Mouse (Mus musculus): ENCODE data around the gene Olfr52. TPM values are rescaled to one million over a fixed set of nuclear protein-coding genes. Genes with fewer than 3 reads are reported as not detected.
"Not testable (repeated sequence)": the region's sequence is repeated elsewhere in the genome, so short reads cannot be mapped to it uniquely, and the experiment has no call there.

Olfr52 gene
- total RNA-seq (2021) = not detected
- long read RNA-seq, experiment 1 = 0 reads
- long read RNA-seq, experiment 2 = 0 reads

- DNase-seq (ENCODE audit: low spot score in 2 of 2) = no peak
Observed at GRCm38 (mm10) chr2:86185583-86185982, at the start of gene Olfr52. TSS of gene Olfr52 (minus strand) at chr2:86185683.

- DNase-seq (ENCODE audit: low spot score in 2 of 2) = no peak
Observed at GRCm38 (mm10) chr2:86231301-86231700, 45.8 kb upstream of the Olfr52 start, which contains the start of gene Olfr1047. TSS of gene Olfr1047 (minus strand) at chr2:86231401.

GRCm38 (mm10) chr2:86219214-86219613 is 33.7 kb upstream of the Olfr52 start, which contains the start of gene Olfr1046:
TSS of gene Olfr1046 (minus strand) at chr2:86219314.
- DNase-seq (ENCODE audit: low spot score in 2 of 2) = no peak

GRCm38 (mm10) chr2:86202909-86203308 is 17.4 kb upstream of the Olfr52 start, which contains the start of gene Olfr1045:
TSS of gene Olfr1045 (minus strand) at chr2:86203009.
- no peak for DNase-seq (ENCODE audit: low spot score in 2 of 2)

GRCm38 (mm10) chr2:86195863-86196262 is 10.4 kb upstream of the Olfr52 start:
- no peak for DNase-seq (ENCODE audit: low spot score in 2 of 2)

GRCm38 (mm10) chr2:86179950-86180349 is 5.5 kb downstream of the Olfr52 start:
- DNase-seq (ENCODE audit: low spot score in 2 of 2) = no peak

GRCm38 (mm10) chr2:86177720-86178119 is 7.8 kb downstream of the Olfr52 start, which contains the start of gene Olfr1044:
TSS of gene Olfr1044 (minus strand) at chr2:86177820.
- no peak for DNase-seq (ENCODE audit: low spot score in 2 of 2)

GRCm38 (mm10) chr2:86175422-86175821 is 10.1 kb downstream of the Olfr52 start:
- not testable (repeated sequence) for DNase-seq (ENCODE audit: low spot score in 2 of 2)

GRCm38 (mm10) chr2:86167422-86167821 is 18.1 kb downstream of the Olfr52 start, which contains the start of gene Olfr1043:
TSS of gene Olfr1043 (minus strand) at chr2:86167522.
- no peak for DNase-seq (ENCODE audit: low spot score in 2 of 2)

GRCm38 (mm10) chr2:86161738-86162137 is 23.7 kb downstream of the Olfr52 start, which contains the start of gene Olfr1042:
TSS of gene Olfr1042 (minus strand) at chr2:86161838.
- no peak for DNase-seq (ENCODE audit: low spot score in 2 of 2)

GRCm38 (mm10) chr2:86146632-86147031 is 38.9 kb downstream of the Olfr52 start, which contains the start of gene Olfr1040:
TSS of gene Olfr1040 (minus strand) at chr2:86146732.
- DNase-seq (ENCODE audit: low spot score in 2 of 2) = no peak

GRCm38 (mm10) chr2:86135828-86136227 is 49.7 kb downstream of the Olfr52 start, which contains the start of gene Olfr1039:
TSS of gene Olfr1039 (minus strand) at chr2:86135928.
- DNase-seq (ENCODE audit: low spot score in 2 of 2) = no peak

Other genes starting within 250 kb of the Olfr52 start
- gene Olfr1028, start 235.2 kb downstream of the Olfr52 start, total RNA-seq (2021) = not detected
- gene Olfr1029, start 211.8 kb downstream of the Olfr52 start, total RNA-seq (2021) = not detected
- gene Olfr1030, start 206.4 kb downstream of the Olfr52 start, total RNA-seq (2021) = not detected
- gene Olfr1031, start 195.4 kb downstream of the Olfr52 start, total RNA-seq (2021) = not detected
- gene Olfr1032, start 180.1 kb downstream of the Olfr52 start, total RNA-seq (2021) = not detected
- 1 to 10 TPM; 3.2 to 6.0 TPM for gene Olfr1033, start 165.1 kb downstream of the Olfr52 start, total RNA-seq (2021)
- under 1 TPM; 0.11 to 0.31 TPM for gene Olfr1034, start 139.8 kb downstream of the Olfr52 start, total RNA-seq (2021)
- not detected for gene Olfr1036, start 111.7 kb downstream of the Olfr52 start, total RNA-seq (2021)
- gene Olfr1037, start 98.3 kb downstream of the Olfr52 start, total RNA-seq (2021) = not detected
- gene Olfr1039, start 49.8 kb downstream of the Olfr52 start, total RNA-seq (2021) = not detected
- gene Olfr1040, start 39.0 kb downstream of the Olfr52 start, total RNA-seq (2021) = not detected
- not detected for gene Olfr1042, start 23.8 kb downstream of the Olfr52 start, total RNA-seq (2021)
- not detected for gene Olfr1043, start 18.2 kb downstream of the Olfr52 start, total RNA-seq (2021)
- gene Olfr1044, start 7.9 kb downstream of the Olfr52 start, total RNA-seq (2021) = not detected
- gene Olfr1045, start 17.3 kb upstream of the Olfr52 start, total RNA-seq (2021) = not detected
- gene Olfr1046, start 33.6 kb upstream of the Olfr52 start, total RNA-seq (2021) = not detected
- not detected for gene Olfr1047, start 45.7 kb upstream of the Olfr52 start, total RNA-seq (2021)
- gene Olfr1048, start 54.6 kb upstream of the Olfr52 start, total RNA-seq (2021) = not detected
- not detected for gene Olfr1049, start 72.6 kb upstream of the Olfr52 start, total RNA-seq (2021)
- not detected for gene Olfr1051, start 93.4 kb upstream of the Olfr52 start, total RNA-seq (2021)
- gene Olfr1052, start 106.8 kb upstream of the Olfr52 start, total RNA-seq (2021) = not detected
- gene Olfr1053, start 129.6 kb upstream of the Olfr52 start, total RNA-seq (2021) = not detected
- gene Olfr1054, start 149.8 kb upstream of the Olfr52 start, total RNA-seq (2021) = not detected
- not detected for gene Olfr1055, start 164.6 kb upstream of the Olfr52 start, total RNA-seq (2021)
- not detected for gene Olfr1056, start 176.8 kb upstream of the Olfr52 start, total RNA-seq (2021)
- not detected for gene Olfr1057, start 192.7 kb upstream of the Olfr52 start, total RNA-seq (2021)
- gene Olfr1058, start 202.9 kb upstream of the Olfr52 start, total RNA-seq (2021) = not detected
- gene Olfr1061, start 228.4 kb upstream of the Olfr52 start, total RNA-seq (2021) = not detected
- gene Olfr1062, start 241.1 kb upstream of the Olfr52 start, total RNA-seq (2021) = not detected